Mouse (Mus musculus): ENCODE measurements around the gene Sinhcaf.

- no peak for TF ChIP-seq ZNF384 (IDR thresholded peaks at IDR 0.05; ENCODE audit: low read depth, low read length)
- TF ChIP-seq CHD2 (IDR thresholded peaks at IDR 0.05; ENCODE audit: low read depth, low read length): no peak
- no peak for TF ChIP-seq HCFC1 (IDR thresholded peaks at IDR 0.05; ENCODE audit: borderline replicate concordance, insufficient read depth, low read length)
- TF ChIP-seq MAFK (IDR thresholded peaks at IDR 0.05; ENCODE audit: insufficient read depth, low read depth, low read length): no peak
These were observed 3.9 kb downstream of the Sinhcaf start for GRCm38 (mm10) chr6:148942406-148942805.
